Mouse (Mus musculus) frontal cortex, adult (tissue): ENCODE measurements around the gene Prr15l.
A peak's percentile ranks its signal among the peaks of the same experiment; 100 is the strongest.

Experiments used
- ATAC-seq: cut with Nextera tagmentation; 2 replicates; pipeline ENCODE4 v1.9.2; 2017; ENCODE audit warnings: mild to moderate bottlenecking, moderate library complexity, mixed read lengths; ENCODE audit not compliant: low TSS enrichment

Prr15l gene

GRCm38 (mm10) chr11:96976911-96977591 lies 49.1 kb downstream of the Prr15l start:
- peak; percentile 68 for ATAC-seq

- ATAC-seq, result peak; percentile 91
Observed at GRCm38 (mm10) chr11:96977606-96978400, 49.9 kb downstream of the Prr15l start.

GRCm38 (mm10) chr11:96978401-96979246 lies 50.7 kb downstream of the Prr15l start:
- no peak for ATAC-seq

- no peak for ATAC-seq
Observed at GRCm38 (mm10) chr11:96979329-96979728, 51.4 kb downstream of the Prr15l start.

- no peak for ATAC-seq
Observed at GRCm38 (mm10) chr11:96980021-96980420, 52.1 kb downstream of the Prr15l start.

GRCm38 (mm10) chr11:96981461-96981860 lies 53.6 kb downstream of the Prr15l start:
- ATAC-seq, result no peak

GRCm38 (mm10) chr11:96982355-96982754 lies 54.5 kb downstream of the Prr15l start:
- ATAC-seq, result no peak

GRCm38 (mm10) chr11:96982859-96983258 lies 55.0 kb downstream of the Prr15l start, which contains the start of gene Sp2:
TSS of gene Sp2 (minus strand) at chr11:96982959.
- ATAC-seq, result no peak

GRCm38 (mm10) chr11:96984903-96985302 lies 57.0 kb downstream of the Prr15l start:
- no peak for ATAC-seq

GRCm38 (mm10) chr11:96986463-96986862 lies 58.6 kb downstream of the Prr15l start:
- no peak for ATAC-seq
